Mouse (Mus musculus) mesoderm, embryonic 11.5 days (tissue): ENCODE measurements around the gene Cenpm.

Source experiments
- DNase-seq: peaks from one replicate; pipeline ENCODE4 v3.0.0-alpha.2; 2012; ENCODE audit warnings: low read depth, low spot score

Cenpm gene

GRCm38 (mm10) chr15:82192617-82193016, 51.9 kb downstream of the Cenpm start:
- no peak for DNase-seq

GRCm38 (mm10) chr15:82188481-82189240, 55.9 kb downstream of the Cenpm start:
- peak; percentile 45 for DNase-seq

- DNase-seq: no peak
Measured at GRCm38 (mm10) chr15:82187924-82188323, 56.6 kb downstream of the Cenpm start.

- no peak for DNase-seq
Measured at GRCm38 (mm10) chr15:82187401-82187800, 57.1 kb downstream of the Cenpm start.

GRCm38 (mm10) chr15:82186931-82187330, 57.6 kb downstream of the Cenpm start:
- no peak for DNase-seq

GRCm38 (mm10) chr15:82186131-82186530, 58.4 kb downstream of the Cenpm start:
- no peak for DNase-seq

GRCm38 (mm10) chr15:82185062-82185783, 59.3 kb downstream of the Cenpm start:
- DNase-seq: no peak

GRCm38 (mm10) chr15:82184656-82185055, 59.9 kb downstream of the Cenpm start:
- no peak for DNase-seq

GRCm38 (mm10) chr15:82184183-82184582, 60.4 kb downstream of the Cenpm start:
- no peak for DNase-seq
